Mouse (Mus musculus) limb, embryonic 13.5 days (tissue): ENCODE results near the gene Dut. TPM values are rescaled to one million over a fixed set of nuclear protein-coding genes. Genes with fewer than 3 reads are reported as not detected.
A peak's percentile ranks its signal among the peaks of the same experiment; 100 is the strongest.

Experiments used
- ATAC-seq: fragments of 200-750 bp; cut with Nextera tagmentation; 2 replicates; pipeline ENCODE4 v1.8.0; 2017; ENCODE audit warnings: low read depth, moderate number of reproducible peaks, moderate TSS enrichment; ENCODE audit not compliant: low FRiP score
- H3K27ac ChIP-seq: fragments of 300-500 bp; sonication (generic); 2 replicates; pipeline ENCODE4 v1.5.1; 2015; ENCODE audit warnings: inconsistent platforms, mild to moderate bottlenecking, moderate library complexity
- H3K27me3 ChIP-seq: fragments of 300-500 bp; sonication (generic); 2 replicates; pipeline ENCODE4 v1.6.1; 2015; ENCODE audit warnings: mild to moderate bottlenecking, inconsistent platforms
- H3K36me3 ChIP-seq: fragments of 300-500 bp; sonication (generic); 2 replicates; pipeline ENCODE4 v1.6.1; 2015; ENCODE audit warnings: inconsistent platforms, mild to moderate bottlenecking, moderate library complexity
- H3K4me1 ChIP-seq: fragments of 300-500 bp; sonication (generic); 2 replicates; pipeline ENCODE4 v1.6.1; 2015; ENCODE audit warnings: inconsistent platforms
- H3K4me2 ChIP-seq: fragments of 300-500 bp; sonication (generic); replicated peaks from 2 replicates; pipeline ENCODE4 v1.6.1; 2015; ENCODE audit warnings: inconsistent platforms, mild to moderate bottlenecking, moderate library complexity
- H3K4me3 ChIP-seq: fragments of 300-500 bp; sonication (generic); 2 replicates; pipeline ENCODE4 v1.5.1; 2015; ENCODE audit warnings: moderate library complexity, mild to moderate bottlenecking, inconsistent platforms
- H3K9ac ChIP-seq: fragments of 300-500 bp; sonication (generic); 2 replicates; pipeline ENCODE4 v1.6.1; 2015; ENCODE audit warnings: mild to moderate bottlenecking, inconsistent platforms
- H3K9me3 ChIP-seq: fragments of 300-500 bp; sonication (generic); 2 replicates; pipeline ENCODE4 v1.6.1; 2016; ENCODE audit warnings: inconsistent platforms
- WGBS: fragments of 180-500 bp; shearing (Covaris S2); methylation state at CpG from one replicate; pipeline ENCODE4 v1.1.7; 2015; 5-methylcytosine and 5-hydroxymethylcytosine counted together
- polyA plus RNA-seq: library from polyadenylated mRNA; unstranded; fragments of >200 nt; fragmentation: Nextera tagmentation; extraction: Ambion mirVana; gene quantifications from 2 replicates; pipeline ENCODE4 v1.2.1, GENCODE M21; 2015

Dut gene
- polyA plus RNA-seq: 127 and 129 TPM in 2 replicates

DNA sequence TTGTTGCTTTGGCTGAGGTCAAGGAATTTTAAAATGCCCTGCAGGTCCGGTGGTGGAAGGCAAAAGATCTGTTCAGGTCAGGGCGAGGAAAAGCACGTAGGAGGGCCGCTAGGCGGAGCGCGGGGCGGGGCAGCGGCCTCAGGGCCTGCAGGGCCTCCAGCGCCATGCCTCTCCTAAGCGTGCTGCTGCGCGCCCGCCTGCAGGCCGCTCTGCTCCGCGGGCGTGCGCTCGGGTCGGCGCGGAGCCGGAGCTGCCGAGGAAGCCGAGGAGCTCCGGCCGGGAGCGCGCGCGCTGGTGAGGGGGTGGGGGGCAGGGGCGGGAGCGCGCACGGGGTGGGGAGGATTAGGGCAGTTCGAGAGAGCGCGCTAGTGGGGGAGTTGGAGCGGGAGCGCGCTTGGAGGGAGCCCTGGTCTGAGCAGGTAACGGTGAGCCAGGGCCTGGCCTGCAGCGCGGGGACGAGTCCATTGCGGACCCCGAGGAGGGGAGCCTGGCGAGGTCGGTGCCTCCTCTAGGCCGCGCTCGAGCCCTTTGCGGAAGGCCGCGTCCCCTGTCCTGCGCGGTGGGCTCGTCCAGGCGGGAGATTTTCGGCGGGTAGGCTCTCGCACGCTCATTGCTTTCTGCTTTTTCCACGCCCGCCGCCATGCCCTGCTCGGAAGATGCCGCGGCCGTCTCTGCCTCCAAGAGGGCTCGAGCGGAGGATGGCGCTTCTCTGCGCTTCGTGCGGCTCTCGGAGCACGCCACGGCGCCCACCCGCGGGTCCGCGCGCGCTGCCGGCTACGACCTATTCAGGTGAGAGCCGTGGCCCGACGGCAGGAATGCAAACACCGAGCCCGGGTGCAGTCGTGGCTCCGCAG lies at the start of gene Dut:
Gene Dut, plus strand, starts transcription at position 83 of the 854 bp plus-strand sequence.
- Histone ChIP-seq H3K27me3 (no peaks in the 10 kb centered on the region), H3K4me2 (peak within 1 kb of the TSS; percentile 77), H3K9ac (peak within 1 kb of the TSS; percentile 92), H3K36me3 (peaks cover 27% of the 10 kb centered on the region), H3K4me1 (peaks cover 29% of the 10 kb centered on the region), H3K27ac (peak within 1 kb of the TSS; percentile 97), H3K4me3 (peak within 1 kb of the TSS; percentile 73), H3K9me3 (no peaks in the 10 kb centered on the region)
- ATAC-seq: peak; percentile 100
- under 1% methylated on average over 95 of the region's 96 CpGs for WGBS

DNA sequence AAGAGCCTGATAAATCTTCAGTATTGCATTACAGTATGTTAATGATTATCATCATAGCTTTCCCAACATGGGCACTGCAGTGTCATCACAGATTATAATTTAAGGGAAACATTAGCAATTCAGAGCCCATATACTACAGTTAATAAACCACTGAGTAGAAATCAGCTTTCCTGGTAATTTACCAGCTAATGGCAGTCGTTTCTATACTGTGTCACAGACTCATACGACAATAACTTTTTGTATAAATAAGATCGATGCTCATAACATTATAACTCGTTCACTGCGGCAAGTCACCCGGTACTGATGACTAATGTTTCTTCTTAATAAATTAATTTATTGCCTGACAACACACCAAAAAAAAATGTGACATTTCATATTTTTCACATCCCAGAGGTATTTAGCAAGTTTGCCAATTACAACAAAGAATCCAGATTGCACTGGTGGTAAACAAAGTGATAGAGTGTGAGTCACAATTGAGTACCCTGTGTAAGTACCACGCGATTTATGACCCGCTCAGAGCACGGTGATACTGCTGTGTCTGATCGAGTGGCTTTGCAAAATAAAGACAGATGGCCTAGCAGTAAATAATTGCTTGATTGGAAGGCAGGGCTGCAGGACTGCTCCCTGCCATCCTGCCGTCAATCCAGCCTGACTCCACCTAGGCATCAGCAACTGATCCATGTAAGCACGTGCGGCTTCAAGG lies 37.9 kb upstream of the Dut start:
- H3K36me3 ChIP-seq: no peaks in the 10 kb centered on the region
- H3K27me3 ChIP-seq: no peaks in the 10 kb centered on the region
- no peak overlapping the region for H3K4me2 ChIP-seq
- WGBS: 48% methylated on average over 14 of the region's 14 CpGs
- H3K4me1 ChIP-seq: no peaks in the 10 kb centered on the region; the same call in 1 of the 2 replicates
- no peak overlapping the region for H3K9ac ChIP-seq
- H3K9me3 ChIP-seq: no peaks in the 10 kb centered on the region
- H3K27ac ChIP-seq: no peak overlapping the region
- H3K4me3 ChIP-seq: no peak overlapping the region
- no peak; the same call in 1 of the 2 replicates for ATAC-seq

DNA sequence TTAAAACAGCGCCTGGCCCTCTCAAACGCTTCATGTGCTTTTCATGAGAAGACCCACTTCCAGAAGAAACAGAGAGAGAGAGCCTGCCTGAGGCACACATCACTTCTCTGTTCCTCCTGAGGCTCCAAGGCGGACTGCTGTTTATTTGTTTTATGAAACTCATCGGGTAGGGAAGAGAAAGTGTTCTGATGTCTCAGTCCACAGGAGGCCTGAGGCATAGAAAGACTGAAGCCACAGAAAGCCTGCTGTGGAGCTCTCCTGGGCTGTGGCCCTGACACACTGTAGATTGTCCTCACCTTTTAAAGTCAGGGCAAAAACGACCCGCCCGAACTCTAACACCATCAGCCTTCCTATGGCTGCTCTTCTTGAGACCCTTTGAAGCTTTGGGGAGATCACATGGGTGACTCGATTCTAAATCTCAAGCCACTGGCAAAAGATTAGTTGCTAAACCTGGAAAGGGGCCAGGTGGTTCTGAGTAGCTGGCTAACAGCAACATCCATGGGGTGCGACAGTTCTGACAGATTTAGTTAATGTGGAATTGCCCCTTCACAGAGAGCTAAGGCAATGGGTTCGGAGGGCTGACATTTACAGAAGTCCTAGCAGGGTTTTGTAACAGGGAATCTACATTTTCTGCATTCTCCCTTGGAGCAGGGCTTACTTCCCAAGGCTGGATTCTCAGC lies 35.0 kb upstream of the Dut start:
- ATAC-seq: no peak
- 42% methylated on average over 10 of the region's 10 CpGs for WGBS

DNA sequence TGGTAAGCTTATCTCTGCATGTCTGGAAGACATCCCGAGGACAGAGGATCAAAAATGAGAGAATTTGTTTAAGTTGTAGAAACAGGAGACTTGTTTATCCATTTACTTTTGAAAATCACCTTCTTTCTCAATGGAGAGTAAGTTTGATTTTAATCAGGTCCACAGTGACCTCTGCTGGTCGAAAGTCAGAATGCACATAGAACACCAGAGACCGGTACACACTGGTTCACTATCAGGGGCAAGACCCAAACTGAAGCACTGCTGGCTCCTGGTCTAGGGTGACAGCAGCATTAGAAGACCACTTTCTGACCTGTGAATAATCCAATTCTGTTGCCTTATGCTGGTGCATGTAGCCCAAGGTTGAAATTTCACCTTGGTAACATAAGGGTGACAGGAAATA lies 32.4 kb upstream of the Dut start:
- Histone ChIP-seq H3K27ac (no peak overlapping the region), H3K9me3 (no peaks in the 10 kb centered on the region), H3K4me3 (no peak overlapping the region), H3K4me1 (no peaks in the 10 kb centered on the region; the same call in 1 of the 2 replicates), H3K36me3 (no peaks in the 10 kb centered on the region), H3K4me2 (no peak overlapping the region), H3K9ac (no peak overlapping the region), H3K27me3 (no peaks in the 10 kb centered on the region)
- no peak for ATAC-seq
- 2% methylated on average over 3 of the region's 3 CpGs for WGBS

More for the DNA sequence above, 35.0 kb upstream of the Dut start:
- Histone ChIP-seq H3K4me3 (no peak overlapping the region), H3K4me2 (no peak overlapping the region), H3K36me3 (no peaks in the 10 kb centered on the region), H3K9ac (no peak overlapping the region), H3K9me3 (no peaks in the 10 kb centered on the region), H3K27ac (no peak overlapping the region), H3K27me3 (no peaks in the 10 kb centered on the region), H3K4me1 (no peaks in the 10 kb centered on the region; the same call in 1 of the 2 replicates)

DNA sequence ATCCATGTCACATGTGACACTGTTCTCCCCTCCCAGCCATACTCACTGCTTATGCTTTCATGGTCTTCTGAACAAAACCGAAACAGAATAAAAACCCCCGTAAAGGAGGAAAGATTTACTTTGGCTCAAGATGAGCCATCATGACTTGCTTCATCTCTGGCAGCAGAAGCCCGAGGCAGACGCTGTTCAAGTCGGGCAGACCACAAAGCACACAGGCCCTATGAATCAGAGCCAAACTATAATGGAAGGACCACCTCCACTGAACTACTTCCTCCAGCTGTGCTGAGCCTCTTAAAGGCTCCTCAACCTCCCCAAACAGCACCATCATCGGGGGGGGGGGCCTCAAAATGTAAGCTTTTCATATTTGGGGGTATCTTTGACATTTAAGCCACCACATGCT lies 29.7 kb upstream of the Dut start:
- H3K9ac ChIP-seq: no peak overlapping the region
- H3K27ac ChIP-seq: no peak overlapping the region
- no peaks in the 10 kb centered on the region for H3K9me3 ChIP-seq
- 56% methylated on average over 6 of the region's 6 CpGs for WGBS
- H3K4me1 ChIP-seq: no peaks in the 10 kb centered on the region
- H3K4me3 ChIP-seq: no peak overlapping the region
- no peak for ATAC-seq
- no peak overlapping the region for H3K4me2 ChIP-seq
- no peaks in the 10 kb centered on the region for H3K27me3 ChIP-seq
- no peaks in the 10 kb centered on the region for H3K36me3 ChIP-seq

DNA sequence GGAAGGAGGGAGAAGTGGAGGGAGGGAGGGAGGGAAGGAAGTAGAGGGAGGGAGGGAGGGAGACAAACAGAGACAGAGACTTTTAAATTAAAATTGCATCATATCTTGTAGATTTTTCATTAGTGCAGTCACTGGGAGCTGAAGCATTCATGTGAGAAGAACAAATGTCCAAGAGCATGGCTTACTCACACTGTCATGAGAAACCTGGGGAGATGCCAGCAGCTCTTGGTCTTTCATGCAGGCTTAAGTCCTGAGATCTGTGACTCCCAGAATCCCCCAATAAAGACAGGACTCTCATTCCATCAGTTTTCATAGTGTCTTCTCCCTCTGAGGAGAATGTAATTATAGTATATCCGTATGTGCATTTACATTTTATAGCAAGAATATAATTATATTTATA lies 28.4 kb upstream of the Dut start:
- Histone ChIP-seq H3K36me3 (no peaks in the 10 kb centered on the region), H3K4me2 (no peak overlapping the region), H3K9me3 (no peaks in the 10 kb centered on the region), H3K27ac (no peak overlapping the region), H3K4me1 (no peaks in the 10 kb centered on the region), H3K9ac (no peak overlapping the region), H3K4me3 (no peak overlapping the region), H3K27me3 (no peaks in the 10 kb centered on the region)
- no peak for ATAC-seq
- 95% methylated on average over 1 of the region's 1 CpGs for WGBS

DNA sequence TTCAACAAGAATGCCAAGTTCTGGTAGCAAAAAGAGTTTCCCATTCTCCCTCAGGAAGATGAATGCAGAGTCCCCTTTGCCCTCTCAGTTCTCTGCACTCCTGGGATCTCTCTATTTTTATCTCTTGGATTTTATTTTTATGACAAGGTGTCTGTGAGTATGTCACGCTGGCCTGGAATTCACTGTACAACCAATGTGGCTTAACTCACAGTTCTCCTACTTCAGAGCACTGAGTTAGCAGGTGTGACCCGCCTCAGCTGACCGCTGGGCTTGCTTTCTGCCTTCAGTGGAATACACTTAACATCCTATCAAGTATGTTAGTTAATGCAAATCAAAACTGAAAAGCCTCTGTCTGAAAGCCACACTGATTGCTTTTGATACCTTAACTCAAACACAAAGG lies 27.7 kb upstream of the Dut start:
- no peaks in the 10 kb centered on the region for H3K9me3 ChIP-seq
- H3K27me3 ChIP-seq: no peaks in the 10 kb centered on the region
- no peak overlapping the region for H3K4me3 ChIP-seq
- no peak overlapping the region for H3K9ac ChIP-seq
- H3K4me2 ChIP-seq: no peak overlapping the region
- no peak for ATAC-seq
- no peaks in the 10 kb centered on the region for H3K36me3 ChIP-seq
- no peak overlapping the region for H3K27ac ChIP-seq
- no peaks in the 10 kb centered on the region for H3K4me1 ChIP-seq
- WGBS: 75% methylated on average over 3 of the region's 3 CpGs

DNA sequence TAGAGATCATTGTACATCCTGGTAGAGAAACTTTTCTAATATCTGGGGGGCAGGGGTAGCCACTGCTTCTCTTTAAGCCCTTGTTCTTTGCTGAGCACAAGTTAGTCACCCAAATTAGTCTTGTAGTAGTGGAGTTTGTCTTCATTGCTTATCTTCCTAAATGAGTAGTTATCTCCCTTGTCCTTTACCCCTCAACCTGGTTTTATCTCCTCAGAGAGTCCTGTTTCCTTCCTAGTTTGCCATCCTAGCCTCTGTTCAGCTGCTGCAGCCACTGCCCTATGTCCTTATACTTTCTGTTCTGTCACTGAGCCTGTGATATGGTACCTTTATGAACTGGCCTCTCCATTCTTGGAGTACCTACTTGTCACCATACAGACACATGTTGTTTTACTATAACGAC lies 25.3 kb upstream of the Dut start:
- no peak for ATAC-seq
- Histone ChIP-seq H3K27me3 (no peaks in the 10 kb centered on the region), H3K36me3 (no peaks in the 10 kb centered on the region), H3K4me1 (no peaks in the 10 kb centered on the region), H3K27ac (no peak overlapping the region), H3K4me3 (no peak overlapping the region), H3K4me2 (no peak overlapping the region), H3K9me3 (no peaks in the 10 kb centered on the region), H3K9ac (no peak overlapping the region)
- 80% methylated on average over 1 of the region's 1 CpGs for WGBS

DNA sequence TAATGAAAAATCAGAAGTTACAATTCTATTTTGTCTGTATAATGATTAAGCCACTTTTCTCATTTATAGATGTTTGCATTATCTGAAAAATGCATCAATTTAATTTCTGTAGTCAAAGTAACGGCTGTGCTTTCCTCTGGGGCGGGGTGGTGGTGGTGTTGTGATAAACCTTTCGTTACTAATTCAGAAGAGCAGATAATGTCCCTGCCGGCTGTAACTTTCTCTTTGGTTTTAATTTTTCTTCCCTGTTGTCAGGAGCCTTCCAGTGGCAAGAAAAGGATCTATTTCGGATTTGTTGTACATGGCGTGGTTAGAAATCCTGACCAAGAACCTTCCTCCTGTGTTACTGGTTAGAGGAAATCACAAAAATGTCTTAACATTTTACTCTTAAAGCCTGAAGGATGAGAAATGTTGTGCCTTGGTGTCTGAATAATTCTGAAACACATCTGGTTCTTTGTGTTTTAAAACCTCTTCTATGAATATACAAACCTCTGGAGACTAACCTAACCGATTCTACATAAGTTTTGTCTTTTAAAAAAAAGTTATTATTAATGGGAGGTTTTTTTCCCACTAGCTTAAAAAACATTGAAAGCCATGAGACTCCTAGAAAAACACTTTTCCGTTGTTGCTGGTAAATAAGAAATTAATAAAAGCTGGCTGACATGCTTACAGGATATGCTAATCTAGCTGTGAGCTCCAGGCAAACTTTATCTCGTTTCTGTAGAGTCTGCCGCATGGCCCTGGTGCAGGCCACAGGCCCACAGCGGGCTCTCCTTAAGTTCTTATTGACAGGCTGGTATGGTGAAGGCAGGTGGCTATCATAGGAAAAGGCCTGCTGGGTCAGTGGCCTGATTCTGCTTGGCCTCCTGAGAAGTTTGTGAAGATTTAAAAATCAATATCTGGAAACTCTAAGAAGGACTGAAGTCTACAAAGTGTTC lies 18.2 kb upstream of the Dut start:
- H3K27me3 ChIP-seq: no peaks in the 10 kb centered on the region
- H3K9me3 ChIP-seq: no peaks in the 10 kb centered on the region
- H3K4me1 ChIP-seq: 0 out of 2 replicates have a peak, but pooled peaks cover 2% of the 10 kb centered on the region
- 80% methylated on average over 11 of the region's 11 CpGs for WGBS
- H3K36me3 ChIP-seq: no peaks in the 10 kb centered on the region
- H3K4me2 ChIP-seq: no peak overlapping the region
- ATAC-seq: no peak
- H3K9ac ChIP-seq: no peak overlapping the region
- no peak overlapping the region for H3K27ac ChIP-seq
- no peak overlapping the region for H3K4me3 ChIP-seq

DNA sequence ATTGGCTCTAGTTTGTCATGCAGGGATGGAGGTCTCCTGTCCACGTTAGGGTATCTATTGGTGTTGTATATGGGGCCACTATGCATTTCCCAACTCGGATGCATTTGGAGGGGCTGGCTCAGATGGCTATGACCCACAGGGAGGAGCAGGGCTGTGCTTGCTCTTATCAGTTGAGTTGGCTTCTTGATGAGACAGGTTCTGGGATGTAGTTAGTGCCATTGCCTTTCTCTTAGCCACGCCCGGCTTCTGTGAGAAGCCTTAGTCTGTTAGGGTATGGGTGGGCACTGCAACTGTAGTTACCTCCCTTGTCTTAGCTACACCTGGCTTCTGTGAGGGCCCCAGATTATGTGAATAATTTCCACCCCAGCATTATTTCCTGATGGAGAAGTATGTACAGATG lies 14.8 kb upstream of the Dut start:
- H3K36me3 ChIP-seq: no peaks in the 10 kb centered on the region
- H3K4me2 ChIP-seq: no peak overlapping the region
- H3K9me3 ChIP-seq: no peaks in the 10 kb centered on the region
- H3K4me3 ChIP-seq: no peak overlapping the region
- no peak overlapping the region for H3K9ac ChIP-seq
- no peaks in the 10 kb centered on the region for H3K27me3 ChIP-seq
- H3K27ac ChIP-seq: no peak overlapping the region
- no peak for ATAC-seq
- 87% methylated on average over 4 of the region's 4 CpGs for WGBS
- H3K4me1 ChIP-seq: 0 out of 2 replicates have a peak, but pooled peaks cover 2% of the 10 kb centered on the region

DNA sequence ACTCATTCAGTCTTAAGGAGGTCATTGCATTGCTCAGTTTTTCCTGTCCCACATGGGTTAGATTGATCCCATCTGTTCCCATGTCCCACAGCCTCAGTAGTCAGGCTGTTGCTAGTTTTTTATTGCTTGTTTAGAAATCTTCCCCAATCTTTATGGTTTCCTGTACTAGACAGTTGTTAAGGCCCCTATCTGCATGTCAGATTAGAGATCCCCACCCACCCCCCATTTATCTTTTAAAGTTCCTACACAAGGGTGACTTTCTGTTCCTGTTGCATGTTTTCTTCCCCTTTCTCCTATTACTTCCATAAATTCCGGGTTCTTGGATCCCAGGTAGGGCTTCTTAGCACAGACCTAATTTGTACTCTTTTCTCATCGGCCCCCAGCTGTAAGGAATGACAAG lies 13.5 kb upstream of the Dut start:
- no peaks in the 10 kb centered on the region for H3K27me3 ChIP-seq
- H3K9ac ChIP-seq: no peak overlapping the region
- 61% methylated on average over 2 of the region's 2 CpGs for WGBS
- H3K27ac ChIP-seq: no peak overlapping the region
- no peak overlapping the region for H3K4me2 ChIP-seq
- H3K4me1 ChIP-seq: 0 out of 2 replicates have a peak, but pooled peaks cover 2% of the 10 kb centered on the region
- no peaks in the 10 kb centered on the region for H3K9me3 ChIP-seq
- H3K36me3 ChIP-seq: no peaks in the 10 kb centered on the region
- H3K4me3 ChIP-seq: no peak overlapping the region
- ATAC-seq: no peak
